Mouse (Mus musculus) MEL (cell line): ENCODE measurements at regions not wholly inside any gene's neighbourhood (a gene's known extent, or its start where the extent isn't known, plus 50 kb on each side); places are given as distances from the start of the nearest gene placed in this dataset.

Experiments
- CTCF ChIP-seq, 3 experiments: IDR thresholded peaks in 2 of 3; conservative IDR thresholded peaks in 1 of 3; 2 replicates each; pipeline ENCODE4 v1.5.1; 2011 to 2012; ENCODE audit warnings: low read length in 3 of 3, low read depth in 2 of 3, mild to moderate bottlenecking in 2 of 3, improper control_type of control experiment in 1 of 3, inconsistent platforms in 1 of 3, mixed read lengths in 1 of 3, moderate library complexity in 1 of 3; ENCODE audit not compliant: control insufficient read depth in 1 of 3, insufficient read depth in 1 of 3, poor library complexity in 1 of 3, severe bottlenecking in 1 of 3
- E2F4 ChIP-seq: IDR thresholded peaks from 2 replicates; pipeline ENCODE4 v1.6.1; 2011; ENCODE audit warnings: low read depth, low read length, improper control_type of control experiment, borderline replicate concordance
- EP300 ChIP-seq, 2 experiments: IDR thresholded peaks; 2 replicates each; pipeline ENCODE4 v1.6.1; 2011; ENCODE audit warnings: improper control_type of control experiment in 2 of 2, low read length in 2 of 2, low read depth in 1 of 2, mild to moderate bottlenecking in 1 of 2
- NELFE ChIP-seq: IDR thresholded peaks from 2 replicates; pipeline ENCODE4 v1.6.1; 2011; ENCODE audit warnings: low read depth, low read length, improper control_type of control experiment
- NRF1 ChIP-seq: IDR thresholded peaks from 2 replicates; pipeline ENCODE4 v1.6.1; 2014; ENCODE audit warnings: low read depth, mild to moderate bottlenecking, inconsistent platforms, low read length, improper control_type of control experiment, moderate library complexity; ENCODE audit not compliant: poor library complexity, insufficient read depth, severe bottlenecking
- POLR2A ChIP-seq, 2 experiments: IDR thresholded peaks; 2 replicates each; pipeline ENCODE4 v1.6.1; 2011 to 2012; ENCODE audit warnings: low read length in 2 of 2, mild to moderate bottlenecking in 2 of 2, control low read depth in 1 of 2, improper control_type of control experiment in 1 of 2, low read depth in 1 of 2, moderate library complexity in 1 of 2; ENCODE audit not compliant: control insufficient read depth in 1 of 2, insufficient read depth in 1 of 2, poor library complexity in 1 of 2
- TAL1 ChIP-seq: IDR thresholded peaks from 2 replicates; pipeline ENCODE4 v1.6.1; 2012; ENCODE audit warnings: mild to moderate bottlenecking, inconsistent platforms, low read length, moderate library complexity, mixed read lengths
- UBTF ChIP-seq: IDR thresholded peaks from 2 replicates; pipeline ENCODE4 v1.6.1; 2012; ENCODE audit warnings: low read depth, mild to moderate bottlenecking, inconsistent platforms, low read length, improper control_type of control experiment, moderate library complexity, borderline replicate concordance; ENCODE audit not compliant: insufficient read depth
- USF2 ChIP-seq, 2 experiments: IDR thresholded peaks; 2 replicates each; pipeline ENCODE4 v1.6.1; 2011 to 2012; ENCODE audit warnings: improper control_type of control experiment in 2 of 2, low read length in 2 of 2, borderline replicate concordance in 1 of 2, inconsistent platforms in 1 of 2, low read depth in 1 of 2, mild to moderate bottlenecking in 1 of 2; ENCODE audit not compliant: insufficient read depth in 1 of 2

GRCm38 (mm10) chr19:14123348-14124113 lies 210.2 kb downstream of the Olfr1505 start:
- TF ChIP-seq USF2 (IDR thresholded peaks at IDR 0.05; ENCODE audit: borderline replicate concordance in 1 of 2, insufficient read depth in 1 of 2, low read depth in 1 of 2, low read length in 2 of 2) = no peak
- no peak for TF ChIP-seq UBTF
- TF ChIP-seq TAL1 = no peak
- no peak for TF ChIP-seq POLR2A (IDR thresholded peaks at IDR 0.05; ENCODE audit: control insufficient read depth in 1 of 2, insufficient read depth in 1 of 2, low read depth in 1 of 2, low read length in 2 of 2, poor library complexity in 1 of 2)
- TF ChIP-seq CTCF (IDR thresholded peaks at IDR 0.05 in 2 of 3, conservative IDR thresholded peaks at IDR 0.05 in 1 of 3; ENCODE audit: control insufficient read depth in 1 of 3, insufficient read depth in 1 of 3, low read depth in 2 of 3, low read length in 3 of 3, poor library complexity in 1 of 3, severe bottlenecking in 1 of 3) = no peak
- no peak for TF ChIP-seq E2F4
- TF ChIP-seq NRF1 = no peak
- no peak for TF ChIP-seq NELFE
- no peak for TF ChIP-seq EP300 (IDR thresholded peaks at IDR 0.05; ENCODE audit: low read depth in 1 of 2, low read length in 2 of 2)
